Mouse (Mus musculus): ENCODE data around the gene Zfp275. TPM values are rescaled to one million over a fixed set of nuclear protein-coding genes. Genes with fewer than 3 reads are reported as not detected.

Gene Zfp275
- 12.5 TPM for polyA plus RNA-seq (2014; fragmentation: Illumina TruSeq; extraction: RNeasy Lipid Tissue Mini Kit (QIAGEN cat#74804); ENCODE audit: low read depth, low replicate concordance)

DNA sequence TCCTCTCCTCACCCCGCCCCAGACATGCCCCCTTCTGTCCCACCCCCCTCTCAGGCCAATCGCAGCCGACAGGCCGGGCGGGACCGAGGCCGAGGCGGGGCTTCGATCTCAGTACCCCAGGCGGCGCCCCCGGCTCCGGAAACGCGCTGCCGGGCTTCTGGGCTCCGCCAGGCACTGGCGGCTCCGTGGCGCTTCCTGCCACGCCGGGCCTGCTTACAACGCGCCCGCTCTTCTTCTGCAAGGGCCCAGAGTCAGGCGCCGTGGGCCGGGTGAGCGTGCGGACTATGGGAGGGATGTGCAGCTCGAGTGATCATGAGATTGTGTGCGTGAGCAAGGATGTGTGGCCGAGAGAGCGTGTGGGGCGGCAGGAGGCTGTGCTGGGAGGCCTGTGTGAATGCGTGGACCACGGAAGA lies at the start of gene Zfp275:
Gene Zfp275, plus strand, starts transcription at position 139 of the 413 bp plus-strand sequence.

GRCm38 (mm10) chrX:73292876-73293275 lies 49.5 kb upstream of the Zfp275 start, which contains the start of the genes Xlr5a and Xlr5c:
TSS of gene Xlr5a (minus strand) at chrX:73292976.
TSS of gene Xlr5c (minus strand) at chrX:73292976.

GRCm38 (mm10) chrX:73336740-73337139 lies 5.7 kb upstream of the Zfp275 start, which contains the start of gene Gm45015:
TSS of gene Gm45015 (minus strand) at chrX:73336840.

DNA sequence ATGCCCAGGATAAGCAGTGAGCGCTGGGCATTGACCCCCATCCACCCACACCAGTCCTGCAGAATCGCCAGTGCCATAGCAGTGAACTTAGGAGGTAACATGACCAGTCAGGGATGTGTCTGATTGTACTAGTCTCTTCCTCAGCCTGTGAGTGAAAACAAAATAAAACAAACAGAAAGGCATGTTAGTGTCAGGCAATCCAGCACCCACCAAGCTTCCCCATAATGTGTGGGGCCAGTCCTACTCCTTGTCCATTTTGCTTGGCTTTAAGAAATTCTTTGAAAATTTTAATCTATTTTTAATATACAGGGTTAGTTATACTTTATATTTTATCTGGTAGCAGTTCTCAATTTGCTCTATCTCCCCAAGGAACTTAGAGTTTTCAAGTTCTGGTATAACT lies 56.2 kb downstream of the Zfp275 start, which contains the start of gene Gm18336:
Gene Gm18336, minus strand, starts transcription at position 101 of the 400 bp plus-strand sequence.

Other genes starting within 250 kb of the Zfp275 start
- 2.9 TPM for gene Xlr3a, start 245.5 kb upstream of the Zfp275 start, polyA plus RNA-seq (2014; fragmentation: Illumina TruSeq; extraction: RNeasy Lipid Tissue Mini Kit (QIAGEN cat#74804); ENCODE audit: low read depth, low replicate concordance)
- gene Gm14685, start 225.6 kb upstream of the Zfp275 start, polyA plus RNA-seq (2014; fragmentation: Illumina TruSeq; extraction: RNeasy Lipid Tissue Mini Kit (QIAGEN cat#74804); ENCODE audit: low read depth, low replicate concordance), result not detected
- gene Xlr5b, start 193.8 kb upstream of the Zfp275 start, polyA plus RNA-seq (2014; fragmentation: Illumina TruSeq; extraction: RNeasy Lipid Tissue Mini Kit (QIAGEN cat#74804); ENCODE audit: low read depth, low replicate concordance), result 11.0 TPM
- 0.21 TPM for gene DXBay18, start 193.2 kb upstream of the Zfp275 start, polyA plus RNA-seq (2014; fragmentation: Illumina TruSeq; extraction: RNeasy Lipid Tissue Mini Kit (QIAGEN cat#74804); ENCODE audit: low read depth, low replicate concordance)
- gene Spin2d, start 165.6 kb upstream of the Zfp275 start, polyA plus RNA-seq (2014; fragmentation: Illumina TruSeq; extraction: RNeasy Lipid Tissue Mini Kit (QIAGEN cat#74804); ENCODE audit: low read depth, low replicate concordance), result 0.87 TPM
- 3.6 TPM for gene Xlr3b, start 150.4 kb upstream of the Zfp275 start, polyA plus RNA-seq (2014; fragmentation: Illumina TruSeq; extraction: RNeasy Lipid Tissue Mini Kit (QIAGEN cat#74804); ENCODE audit: low read depth, low replicate concordance)
- 10.5 TPM for gene Xlr4b, start 128.3 kb upstream of the Zfp275 start, polyA plus RNA-seq (2014; fragmentation: Illumina TruSeq; extraction: RNeasy Lipid Tissue Mini Kit (QIAGEN cat#74804); ENCODE audit: low read depth, low replicate concordance)
- gene F8a, start 114.3 kb upstream of the Zfp275 start, polyA plus RNA-seq (2014; fragmentation: Illumina TruSeq; extraction: RNeasy Lipid Tissue Mini Kit (QIAGEN cat#74804); ENCODE audit: low read depth, low replicate concordance), result 1.8 TPM
- gene Xlr4c, start 99.5 kb upstream of the Zfp275 start, polyA plus RNA-seq (2014; fragmentation: Illumina TruSeq; extraction: RNeasy Lipid Tissue Mini Kit (QIAGEN cat#74804); ENCODE audit: low read depth, low replicate concordance), result 12.6 TPM
- 7.0 TPM for gene Xlr3c, start 77.2 kb upstream of the Zfp275 start, polyA plus RNA-seq (2014; fragmentation: Illumina TruSeq; extraction: RNeasy Lipid Tissue Mini Kit (QIAGEN cat#74804); ENCODE audit: low read depth, low replicate concordance)
- 10.8 TPM for gene Xlr5a, start 49.6 kb upstream of the Zfp275 start, polyA plus RNA-seq (2014; fragmentation: Illumina TruSeq; extraction: RNeasy Lipid Tissue Mini Kit (QIAGEN cat#74804); ENCODE audit: low read depth, low replicate concordance)
- gene Xlr5c, start 49.6 kb upstream of the Zfp275 start, polyA plus RNA-seq (2014; fragmentation: Illumina TruSeq; extraction: RNeasy Lipid Tissue Mini Kit (QIAGEN cat#74804); ENCODE audit: low read depth, low replicate concordance), result 11.1 TPM
- gene Gm45015, start 5.8 kb upstream of the Zfp275 start, polyA plus RNA-seq (2014; fragmentation: Illumina TruSeq; extraction: RNeasy Lipid Tissue Mini Kit (QIAGEN cat#74804); ENCODE audit: low read depth, low replicate concordance), result not detected
- 0.17 TPM for gene Gm18336, start 56.1 kb downstream of the Zfp275 start, polyA plus RNA-seq (2014; fragmentation: Illumina TruSeq; extraction: RNeasy Lipid Tissue Mini Kit (QIAGEN cat#74804); ENCODE audit: low read depth, low replicate concordance)
- 0.18 TPM for gene Zfp92, start 68.5 kb downstream of the Zfp275 start, polyA plus RNA-seq (2014; fragmentation: Illumina TruSeq; extraction: RNeasy Lipid Tissue Mini Kit (QIAGEN cat#74804); ENCODE audit: low read depth, low replicate concordance)
- gene Trex2, start 92.7 kb downstream of the Zfp275 start, polyA plus RNA-seq (2014; fragmentation: Illumina TruSeq; extraction: RNeasy Lipid Tissue Mini Kit (QIAGEN cat#74804); ENCODE audit: low read depth, low replicate concordance), result not detected
- 20.2 TPM for gene Haus7, start 116.4 kb downstream of the Zfp275 start, polyA plus RNA-seq (2014; fragmentation: Illumina TruSeq; extraction: RNeasy Lipid Tissue Mini Kit (QIAGEN cat#74804); ENCODE audit: low read depth, low replicate concordance)
- 29.6 TPM for gene Bgn, start 141.0 kb downstream of the Zfp275 start, polyA plus RNA-seq (2014; fragmentation: Illumina TruSeq; extraction: RNeasy Lipid Tissue Mini Kit (QIAGEN cat#74804); ENCODE audit: low read depth, low replicate concordance)
- gene Atp2b3, start 160.5 kb downstream of the Zfp275 start, polyA plus RNA-seq (2014; fragmentation: Illumina TruSeq; extraction: RNeasy Lipid Tissue Mini Kit (QIAGEN cat#74804); ENCODE audit: low read depth, low replicate concordance), result 0.60 TPM

Data from testis, adult 10 weeks (tissue).